Mouse (Mus musculus): ENCODE data around the gene Fbxw10. TPM values are rescaled to one million over a fixed set of nuclear protein-coding genes. Genes with fewer than 3 reads are reported as not detected.

The Fbxw10 gene
- polyA plus RNA-seq, 2 experiments, result 0.08 TPM; not detected in 1

GRCm38 (mm10) chr11:62848301-62848700 lies 1.4 kb downstream of the Fbxw10 start:
- TF ChIP-seq CTCF (IDR thresholded peaks at IDR 0.05; ENCODE audit: low read depth), result no peak
- no peak for TF ChIP-seq EP300 (IDR thresholded peaks at IDR 0.05; ENCODE audit: low read depth)
- Histone ChIP-seq H3K4me3 (ENCODE audit: insufficient read depth in 1 of 2, low read depth in 2 of 2, low read length in 2 of 2) (no peak overlapping the region), H3K27me3 (ENCODE audit: control insufficient read depth, insufficient read depth, low read length) (no peaks in the 10 kb centered on the region), H3K9me3 (ENCODE audit: control insufficient read depth, low read length) (no peaks in the 10 kb centered on the region), H3K4me1 (replicated peaks; ENCODE audit: control insufficient read depth in 2 of 2, insufficient read depth in 2 of 2, low read length in 1 of 2) (peaks cover 5 to 20% of the 10 kb centered on the region in 2 experiments), H3K27ac (no peak overlapping the region), H3K4me2 (ENCODE audit: low read depth) (no peak overlapping the region), H3K9ac (replicated peaks) (no peak overlapping the region), H3K36me3 (replicated peaks; ENCODE audit: control insufficient read depth, insufficient read depth, low read depth) (no peaks in the 10 kb centered on the region)
- 61% methylated on average over 2 of the region's 2 CpGs for WGBS (ENCODE audit: insufficient replicate concordance)
- DNase-seq (ENCODE audit: low read depth in 3 of 3, low spot score in 3 of 3), result no peak
- ATAC-seq (ENCODE audit: insufficient read depth), result no peak

GRCm38 (mm10) chr11:62851199-62851598 lies 4.3 kb downstream of the Fbxw10 start:
- Histone ChIP-seq H3K27me3 (ENCODE audit: control insufficient read depth, insufficient read depth, low read length) (no peaks in the 10 kb centered on the region), H3K4me1 (replicated peaks; ENCODE audit: control insufficient read depth in 2 of 2, insufficient read depth in 2 of 2, low read length in 1 of 2) (peaks cover 14 to 21% of the 10 kb centered on the region in 2 experiments), H3K9ac (replicated peaks) (no peak overlapping the region), H3K27ac (no peak overlapping the region), H3K4me2 (ENCODE audit: low read depth) (no peak overlapping the region), H3K9me3 (ENCODE audit: control insufficient read depth, low read length) (no peaks in the 10 kb centered on the region), H3K4me3 (ENCODE audit: insufficient read depth in 1 of 2, low read depth in 2 of 2, low read length in 2 of 2) (no peak overlapping the region), H3K36me3 (replicated peaks; ENCODE audit: control insufficient read depth, insufficient read depth, low read depth) (no peaks in the 10 kb centered on the region)
- ATAC-seq (ENCODE audit: insufficient read depth) (no peak), DNase-seq (ENCODE audit: low read depth in 3 of 3, low spot score in 3 of 3) (no peak)
- TF ChIP-seq CTCF (IDR thresholded peaks at IDR 0.05; ENCODE audit: low read depth) (peak; percentile 48), EP300 (IDR thresholded peaks at IDR 0.05; ENCODE audit: low read depth) (no peak)
- WGBS (ENCODE audit: insufficient replicate concordance), result 35% methylated on average over 1 of the region's 1 CpGs

GRCm38 (mm10) chr11:62853334-62853733 lies 6.5 kb downstream of the Fbxw10 start:
- Histone ChIP-seq H3K36me3 (replicated peaks; ENCODE audit: control insufficient read depth, insufficient read depth, low read depth) (no peaks in the 10 kb centered on the region), H3K9me3 (ENCODE audit: control insufficient read depth, low read length) (no peaks in the 10 kb centered on the region), H3K27ac (no peak overlapping the region), H3K27me3 (ENCODE audit: control insufficient read depth, insufficient read depth, low read length) (no peaks in the 10 kb centered on the region), H3K9ac (replicated peaks) (no peak overlapping the region), H3K4me3 (ENCODE audit: insufficient read depth in 1 of 2, low read depth in 2 of 2, low read length in 2 of 2) (no peak overlapping the region), H3K4me1 (replicated peaks; ENCODE audit: control insufficient read depth in 2 of 2, insufficient read depth in 2 of 2, low read length in 1 of 2) (peaks cover 14 to 15% of the 10 kb centered on the region in 2 experiments), H3K4me2 (ENCODE audit: low read depth) (peak overlapping the region; percentile 41)
- ATAC-seq (ENCODE audit: insufficient read depth) (peak; percentile 93), DNase-seq (ENCODE audit: low read depth in 3 of 3, low spot score in 3 of 3) (peak in 1 of 3 experiments; percentile 29)
- TF ChIP-seq EP300 (IDR thresholded peaks at IDR 0.05; ENCODE audit: low read depth) (peak; percentile 71), CTCF (IDR thresholded peaks at IDR 0.05; ENCODE audit: low read depth) (no peak)
- 41% methylated on average over 6 of the region's 6 CpGs for WGBS (ENCODE audit: insufficient replicate concordance)

- peaks cover 0 to 7% of the 10 kb centered on the region in 2 experiments; a peak in 1 of 4 replicates for H3K4me1 ChIP-seq (replicated peaks; ENCODE audit: control insufficient read depth in 2 of 2, insufficient read depth in 2 of 2, low read length in 1 of 2)
- H3K9me3 ChIP-seq (ENCODE audit: control insufficient read depth, low read length), result no peaks in the 10 kb centered on the region
- H3K27ac ChIP-seq, result no peak overlapping the region
- no peak overlapping the region for H3K4me2 ChIP-seq (ENCODE audit: low read depth)
- DNase-seq (ENCODE audit: low read depth in 3 of 3, low spot score in 3 of 3), result no peak
- no peak for ATAC-seq (ENCODE audit: insufficient read depth)
- WGBS (ENCODE audit: insufficient replicate concordance), result 59% methylated on average over 4 of the region's 4 CpGs
- H3K9ac ChIP-seq (replicated peaks), result no peak overlapping the region
- no peaks in the 10 kb centered on the region for H3K36me3 ChIP-seq (replicated peaks; ENCODE audit: control insufficient read depth, insufficient read depth, low read depth)
- no peak overlapping the region for H3K4me3 ChIP-seq (ENCODE audit: insufficient read depth in 1 of 2, low read depth in 2 of 2, low read length in 2 of 2)
- TF ChIP-seq EP300 (IDR thresholded peaks at IDR 0.05; ENCODE audit: low read depth) (no peak), CTCF (IDR thresholded peaks at IDR 0.05; ENCODE audit: low read depth) (no peak)
- no peaks in the 10 kb centered on the region for H3K27me3 ChIP-seq (ENCODE audit: control insufficient read depth, insufficient read depth, low read length)
Measured at GRCm38 (mm10) chr11:62865562-62865961, 18.7 kb downstream of the Fbxw10 start.

- H3K9ac ChIP-seq (replicated peaks), result no peak overlapping the region
- no peaks in the 10 kb centered on the region for H3K9me3 ChIP-seq (ENCODE audit: control insufficient read depth, low read length)
- TF ChIP-seq CTCF (IDR thresholded peaks at IDR 0.05; ENCODE audit: low read depth) (no peak), EP300 (IDR thresholded peaks at IDR 0.05; ENCODE audit: low read depth) (no peak)
- WGBS (ENCODE audit: insufficient replicate concordance), result 52% methylated on average over 7 of the region's 7 CpGs
- no peaks in the 10 kb centered on the region for H3K36me3 ChIP-seq (replicated peaks; ENCODE audit: control insufficient read depth, insufficient read depth, low read depth)
- no peak overlapping the region for H3K27ac ChIP-seq
- ATAC-seq (ENCODE audit: insufficient read depth) (no peak), DNase-seq (ENCODE audit: low read depth in 3 of 3, low spot score in 3 of 3) (no peak)
- H3K27me3 ChIP-seq (ENCODE audit: control insufficient read depth, insufficient read depth, low read length), result no peaks in the 10 kb centered on the region
- H3K4me2 ChIP-seq (ENCODE audit: low read depth), result no peak overlapping the region
- H3K4me3 ChIP-seq (ENCODE audit: insufficient read depth in 1 of 2, low read depth in 2 of 2, low read length in 2 of 2), result no peak overlapping the region
- H3K4me1 ChIP-seq (replicated peaks; ENCODE audit: control insufficient read depth in 2 of 2, insufficient read depth in 2 of 2, low read length in 1 of 2), result peaks cover 0 to 7% of the 10 kb centered on the region in 2 experiments; a peak in 1 of 4 replicates
Measured at GRCm38 (mm10) chr11:62866685-62867084, 19.8 kb downstream of the Fbxw10 start.

Measured in liver, embryonic 14.5 days (tissue).